Mouse (Mus musculus) heart, adult 2 months (tissue): ENCODE measurements around the gene B4galt3.

Experiments
- CTCF ChIP-seq: fragments of 200-600 bp; IDR thresholded peaks from 2 replicates; pipeline ENCODE4 v1.8.1; 2022; ENCODE audit warnings: antibody characterized with exemption, mild to moderate bottlenecking, moderate library complexity
- POLR2A ChIP-seq: fragments of 200-500 bp; IDR thresholded peaks from 2 replicates; pipeline ENCODE4 v1.6.1; 2011; ENCODE audit warnings: mild to moderate bottlenecking, low read depth, low read length, control low read depth; ENCODE audit not compliant: insufficient read depth

DNA sequence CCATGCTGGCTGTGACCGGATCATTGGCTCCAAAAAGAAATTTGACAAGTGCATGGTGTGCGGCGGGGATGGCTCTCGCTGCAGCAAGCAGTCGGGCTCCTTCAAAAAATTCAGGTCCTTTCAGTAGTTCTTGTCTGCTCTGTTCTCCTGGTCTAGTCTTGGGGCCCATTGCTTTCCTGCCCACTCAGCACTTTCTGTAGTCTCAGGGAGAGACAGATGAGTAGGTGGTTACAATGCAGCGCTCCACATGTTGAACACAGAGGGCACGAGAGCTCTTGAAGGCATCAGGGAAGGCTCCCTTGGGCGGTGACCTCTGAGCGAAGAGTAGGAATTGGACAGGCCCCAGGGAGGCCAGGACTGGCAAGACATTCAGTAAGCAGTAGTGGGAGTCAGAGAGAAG, 12.3 kb upstream of the B4galt3 start:
- TF ChIP-seq POLR2A = no peak
- TF ChIP-seq CTCF = no peak
